Mouse (Mus musculus): Measurements from ENCODE around the gene Glipr2. TPM values are rescaled to one million over a fixed set of nuclear protein-coding genes. Genes with fewer than 3 reads are reported as not detected.

Gene Glipr2
- polyA plus RNA-seq (2016; fragmentation: Nextera tagmentation; extraction: Ambion mirVana), result 52.7 and 52.8 TPM in 2 replicates

DNA sequence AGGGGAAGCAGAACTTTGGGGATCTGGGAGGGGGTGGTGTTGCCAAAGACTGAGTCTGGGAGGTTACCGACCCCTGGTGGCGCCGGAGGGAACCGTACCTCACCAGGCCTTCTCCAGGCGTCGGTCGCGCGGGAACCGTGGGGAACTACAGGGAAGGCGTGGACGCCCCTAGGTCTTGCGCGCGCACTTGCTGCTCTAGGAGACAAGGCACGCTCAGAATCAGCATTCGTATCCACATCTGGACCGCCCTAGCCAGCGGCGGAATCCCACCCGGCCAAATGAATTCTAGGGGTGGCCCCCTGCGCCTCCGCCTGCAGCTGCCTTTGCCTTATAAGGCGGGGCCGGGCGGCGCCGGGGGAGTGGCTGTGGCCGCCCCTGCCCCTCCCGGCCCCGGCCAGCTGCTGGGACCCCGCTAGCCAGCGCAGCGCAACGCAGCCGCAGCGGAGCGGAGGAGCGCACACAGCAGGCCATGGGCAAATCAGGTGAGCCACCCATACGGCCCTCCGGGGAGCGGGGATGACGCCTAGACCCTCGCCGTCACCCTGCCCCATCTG lies at the start of gene Glipr2:
Gene Glipr2 (plus strand): TSS at position 110 of the 554 bp plus-strand sequence.
- H3K36me3 ChIP-seq (replicated peaks), result no peaks in the 10 kb centered on the region
- H3K4me1 ChIP-seq, result peaks cover 32% of the 10 kb centered on the region
- no peaks in the 10 kb centered on the region for H3K9me3 ChIP-seq
- peak within 1 kb of the TSS; percentile 90 for H3K27ac ChIP-seq
- peak; percentile 89 for DNase-seq (ENCODE audit: extremely low spot score, low spot score)
- H3K4me3 ChIP-seq, result peak within 1 kb of the TSS; percentile 83
- WGBS, result under 1% methylated on average over 45 of the region's 45 CpGs
- H3K27me3 ChIP-seq (ENCODE audit: poor library complexity, severe bottlenecking), result peaks cover 59% of the 10 kb centered on the region

DNA sequence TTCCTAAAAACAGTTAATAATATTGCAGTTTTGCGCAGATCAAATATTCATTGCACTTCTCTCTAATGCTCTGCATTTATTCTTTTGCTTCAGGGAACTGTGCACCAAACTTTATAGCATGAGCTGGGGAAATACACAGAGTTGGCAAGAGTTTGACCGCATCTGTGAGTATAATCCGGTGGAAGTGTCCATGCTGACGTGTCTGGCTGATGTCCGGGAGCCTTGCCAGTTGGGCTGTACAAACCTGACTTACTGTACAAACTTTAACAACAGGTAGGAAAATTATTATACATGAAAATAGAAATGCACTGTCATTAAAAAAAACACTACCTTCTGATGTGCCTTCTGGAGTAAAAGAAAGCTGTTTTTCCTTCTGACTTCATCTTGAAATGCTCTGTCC lies 39.0 kb upstream of the Glipr2 start:
- 97% methylated on average over 5 of the region's 5 CpGs for WGBS
- H3K9me3 ChIP-seq, result no peaks in the 10 kb centered on the region
- DNase-seq (ENCODE audit: extremely low spot score, low spot score), result no peak
- H3K4me1 ChIP-seq, result no peaks in the 10 kb centered on the region
- H3K27me3 ChIP-seq (ENCODE audit: poor library complexity, severe bottlenecking), result no peaks in the 10 kb centered on the region
- no peak overlapping the region for H3K4me3 ChIP-seq
- H3K36me3 ChIP-seq (replicated peaks), result peaks cover 47% of the 10 kb centered on the region
- no peak overlapping the region for H3K27ac ChIP-seq

DNA sequence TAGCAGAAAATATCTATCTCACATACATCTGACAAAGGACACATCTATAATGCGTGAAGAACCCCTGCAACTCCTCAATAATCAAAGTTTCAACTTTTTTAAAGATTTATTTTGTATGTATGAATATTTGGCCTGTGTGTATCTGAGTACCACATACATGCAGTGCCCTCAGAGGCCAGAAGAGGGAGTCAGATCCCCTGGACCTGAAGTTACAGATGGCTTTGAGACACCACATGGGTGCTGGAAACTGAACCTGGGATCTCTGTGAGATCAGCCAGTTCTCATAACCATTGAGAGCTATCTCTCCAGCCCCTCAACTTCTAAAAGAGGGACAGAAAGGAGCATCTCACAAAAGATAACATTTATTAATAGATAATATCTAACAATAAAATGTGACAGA lies 36.6 kb upstream of the Glipr2 start:
- DNase-seq (ENCODE audit: extremely low spot score, low spot score), result no peak
- Histone ChIP-seq H3K27ac (no peak overlapping the region), H3K36me3 (replicated peaks) (peaks cover 54% of the 10 kb centered on the region), H3K4me3 (no peak overlapping the region), H3K27me3 (ENCODE audit: poor library complexity, severe bottlenecking) (no peaks in the 10 kb centered on the region), H3K9me3 (no peaks in the 10 kb centered on the region), H3K4me1 (no peaks in the 10 kb centered on the region)
- WGBS, result 97% methylated on average over 1 of the region's 1 CpGs

DNA sequence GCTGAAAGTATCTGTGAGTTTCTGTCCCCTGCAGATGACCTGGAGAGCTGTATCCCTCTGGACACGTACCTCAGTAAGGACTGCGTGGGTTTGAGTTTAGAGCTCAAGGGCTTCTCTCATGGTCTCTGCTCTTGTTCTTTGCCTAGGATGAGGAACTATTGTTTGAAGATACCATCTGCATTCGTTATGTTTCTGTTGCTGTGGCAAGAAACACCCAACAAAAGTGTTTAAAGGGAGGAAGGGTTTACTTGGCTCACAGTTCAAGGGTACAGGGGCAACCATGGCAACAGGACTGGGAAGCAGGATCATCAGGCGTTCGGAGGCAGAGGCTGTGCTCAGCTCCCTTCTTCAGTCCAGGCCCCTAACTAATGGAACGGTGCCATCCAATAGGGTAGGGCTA lies 32.1 kb upstream of the Glipr2 start:
- no peak for DNase-seq (ENCODE audit: extremely low spot score, low spot score)
- no peaks in the 10 kb centered on the region for H3K27me3 ChIP-seq (ENCODE audit: poor library complexity, severe bottlenecking)
- H3K36me3 ChIP-seq (replicated peaks), result peaks cover 73% of the 10 kb centered on the region
- 92% methylated on average over 6 of the region's 6 CpGs for WGBS
- H3K27ac ChIP-seq, result no peak overlapping the region
- H3K9me3 ChIP-seq, result peaks cover 6% of the 10 kb centered on the region; the same call in 1 of the 2 replicates
- H3K4me1 ChIP-seq, result 0 out of 2 replicates have a peak, but pooled peaks cover 3% of the 10 kb centered on the region
- H3K4me3 ChIP-seq, result no peak overlapping the region

DNA sequence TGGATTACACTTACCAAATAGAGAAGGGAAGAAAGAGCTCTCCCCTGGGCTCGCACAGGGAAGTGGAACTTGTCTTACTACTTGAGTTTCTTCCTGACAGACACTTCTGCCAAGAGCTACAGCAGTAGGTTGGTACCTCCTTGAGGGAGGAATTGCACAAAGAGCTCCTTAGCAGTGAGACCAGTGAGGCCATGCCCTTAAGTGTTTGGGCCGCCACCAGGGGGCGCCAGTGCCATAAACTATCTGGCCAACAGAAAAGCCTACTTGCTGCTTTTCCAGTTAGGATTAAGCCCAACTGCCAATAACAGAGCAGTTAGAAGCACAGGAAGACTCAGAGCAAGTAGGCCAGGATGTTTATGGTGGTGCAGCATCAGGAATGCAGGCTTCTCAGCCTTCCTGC lies 31.4 kb upstream of the Glipr2 start:
- DNase-seq (ENCODE audit: extremely low spot score, low spot score), result peak; percentile 87
- Histone ChIP-seq H3K4me1 (0 out of 2 replicates have a peak, but pooled peaks cover 3% of the 10 kb centered on the region), H3K4me3 (no peak overlapping the region), H3K36me3 (replicated peaks) (peaks cover 73% of the 10 kb centered on the region), H3K9me3 (peaks cover 6% of the 10 kb centered on the region; the same call in 1 of the 2 replicates), H3K27me3 (ENCODE audit: poor library complexity, severe bottlenecking) (no peaks in the 10 kb centered on the region), H3K27ac (no peak overlapping the region)
- 10% methylated on average over 3 of the region's 3 CpGs for WGBS

DNA sequence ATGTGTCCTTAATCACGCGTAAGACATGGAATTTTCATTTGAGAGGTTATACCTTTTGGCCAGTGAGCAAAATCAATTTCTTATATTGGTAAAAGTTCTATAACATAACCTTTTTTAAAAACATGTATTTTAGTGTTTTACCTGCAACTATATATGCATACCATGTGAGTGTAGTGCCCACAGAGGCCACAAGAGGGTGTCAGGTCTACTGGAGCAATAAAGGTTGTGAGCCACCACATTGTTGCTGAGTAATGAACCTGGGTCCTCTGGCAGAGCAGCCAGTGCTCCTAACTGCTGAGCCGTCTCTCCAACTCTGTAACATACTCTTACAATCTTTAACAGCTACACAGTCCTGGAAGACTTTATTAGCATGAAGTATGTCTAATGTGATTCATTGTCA lies 29.4 kb upstream of the Glipr2 start:
- Histone ChIP-seq H3K27me3 (ENCODE audit: poor library complexity, severe bottlenecking) (no peaks in the 10 kb centered on the region), H3K36me3 (replicated peaks) (peaks cover 89% of the 10 kb centered on the region), H3K9me3 (peaks cover 6% of the 10 kb centered on the region; the same call in 1 of the 2 replicates), H3K4me1 (0 out of 2 replicates have a peak, but pooled peaks cover 3% of the 10 kb centered on the region), H3K4me3 (no peak overlapping the region), H3K27ac (no peak overlapping the region)
- 91% methylated on average over 3 of the region's 3 CpGs for WGBS
- DNase-seq (ENCODE audit: extremely low spot score, low spot score), result no peak

DNA sequence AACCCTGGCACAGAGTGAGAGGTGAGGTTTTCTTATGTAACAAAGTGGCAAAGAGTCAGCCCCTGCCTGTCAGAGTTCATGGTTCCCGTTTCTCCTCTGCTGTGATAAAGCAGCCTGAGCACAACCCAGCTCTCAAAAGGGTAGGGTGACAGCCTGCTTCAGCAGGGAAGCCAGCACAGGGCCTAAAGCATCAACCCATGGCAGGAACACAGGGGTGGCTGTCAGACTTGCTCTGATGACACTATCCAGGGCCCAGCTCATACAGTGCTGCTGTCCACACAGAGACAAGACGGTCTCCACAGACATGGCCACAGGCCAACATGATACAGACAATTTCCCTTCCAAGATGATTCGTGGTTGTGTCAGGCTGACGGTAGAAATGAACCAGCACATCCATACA lies 25.3 kb upstream of the Glipr2 start:
- Histone ChIP-seq H3K27me3 (ENCODE audit: poor library complexity, severe bottlenecking) (no peaks in the 10 kb centered on the region), H3K27ac (no peak overlapping the region), H3K4me3 (no peak overlapping the region), H3K9me3 (peaks cover 6% of the 10 kb centered on the region; the same call in 1 of the 2 replicates), H3K4me1 (no peaks in the 10 kb centered on the region), H3K36me3 (replicated peaks) (peaks cover 83% of the 10 kb centered on the region)
- 91% methylated on average over 4 of the region's 4 CpGs for WGBS
- no peak for DNase-seq (ENCODE audit: extremely low spot score, low spot score)

DNA sequence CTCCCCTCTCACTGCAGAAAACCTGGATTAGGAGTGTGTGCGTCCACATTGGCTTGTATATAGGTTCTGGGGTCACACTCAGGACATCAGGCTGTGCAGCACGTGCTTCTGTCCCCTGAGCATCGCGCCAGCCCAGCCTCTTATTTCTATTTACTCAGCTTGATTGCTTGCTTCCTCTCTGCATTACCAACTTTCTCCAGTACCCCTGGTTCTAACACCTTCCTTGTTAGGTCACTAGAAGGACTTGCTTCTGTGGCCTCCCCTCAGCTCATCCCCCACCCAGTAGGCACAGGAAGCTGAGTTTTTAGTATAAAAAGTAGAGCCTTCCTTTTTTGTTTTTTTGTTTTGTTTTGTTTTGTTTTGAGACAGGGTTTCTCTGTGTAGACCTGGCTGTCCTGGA lies 21.0 kb upstream of the Glipr2 start:
- Histone ChIP-seq H3K9me3 (no peaks in the 10 kb centered on the region), H3K4me3 (no peak overlapping the region), H3K27ac (no peak overlapping the region), H3K36me3 (replicated peaks) (peaks cover 71% of the 10 kb centered on the region), H3K27me3 (ENCODE audit: poor library complexity, severe bottlenecking) (no peaks in the 10 kb centered on the region), H3K4me1 (no peaks in the 10 kb centered on the region)
- WGBS, result 88% methylated on average over 4 of the region's 4 CpGs
- no peak for DNase-seq (ENCODE audit: extremely low spot score, low spot score)

DNA sequence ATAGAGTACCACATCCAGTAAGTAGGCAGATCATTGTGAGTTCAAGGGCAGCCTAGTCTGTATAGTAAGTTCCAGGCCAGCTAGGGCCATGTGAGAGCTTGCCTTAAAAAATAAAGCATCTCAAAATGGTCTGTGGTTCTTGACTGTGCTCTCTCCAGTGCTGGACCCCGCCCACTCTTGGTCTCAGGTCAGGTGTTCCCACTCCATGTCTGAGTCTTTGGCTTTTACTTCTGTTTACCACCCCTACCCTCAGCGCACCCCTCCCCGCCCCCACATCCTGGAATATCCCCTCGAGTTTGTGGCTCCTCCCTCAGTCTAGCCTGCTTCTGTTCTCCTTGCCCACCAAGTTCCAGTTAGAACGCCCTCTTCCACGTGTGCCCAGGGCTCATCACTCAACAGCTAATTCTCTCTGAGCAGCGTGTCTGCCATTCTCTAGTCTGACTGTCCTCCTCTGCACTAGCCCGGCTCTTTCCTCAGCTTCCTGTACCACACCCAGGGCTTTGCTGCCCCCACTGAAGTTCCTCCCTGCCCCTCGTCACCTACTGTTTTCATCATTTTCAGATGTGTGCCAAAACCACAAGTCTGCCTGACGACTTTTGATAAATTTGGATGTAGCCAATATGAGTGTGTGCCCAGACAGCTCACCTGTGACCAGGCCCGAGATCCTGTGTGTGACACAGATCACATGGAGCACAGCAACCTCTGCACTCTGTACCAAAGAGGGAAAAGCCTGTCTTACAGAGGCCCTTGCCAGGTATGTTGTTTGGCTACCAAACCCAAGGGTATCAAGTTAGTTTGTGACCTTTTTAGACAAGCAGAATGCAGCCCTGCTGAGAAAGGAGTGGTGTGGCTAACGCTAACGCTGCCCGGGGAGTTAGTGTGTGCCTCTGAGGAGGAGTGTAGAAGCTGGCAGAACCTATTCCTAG lies 20.2 kb upstream of the Glipr2 start:
- WGBS, result 84% methylated on average over 14 of the region's 14 CpGs
- Histone ChIP-seq H3K9me3 (no peaks in the 10 kb centered on the region), H3K27ac (no peak overlapping the region), H3K36me3 (replicated peaks) (peaks cover 71% of the 10 kb centered on the region), H3K4me1 (peaks cover 4% of the 10 kb centered on the region), H3K4me3 (no peak overlapping the region), H3K27me3 (ENCODE audit: poor library complexity, severe bottlenecking) (no peaks in the 10 kb centered on the region)
- DNase-seq (ENCODE audit: extremely low spot score, low spot score), result no peak

DNA sequence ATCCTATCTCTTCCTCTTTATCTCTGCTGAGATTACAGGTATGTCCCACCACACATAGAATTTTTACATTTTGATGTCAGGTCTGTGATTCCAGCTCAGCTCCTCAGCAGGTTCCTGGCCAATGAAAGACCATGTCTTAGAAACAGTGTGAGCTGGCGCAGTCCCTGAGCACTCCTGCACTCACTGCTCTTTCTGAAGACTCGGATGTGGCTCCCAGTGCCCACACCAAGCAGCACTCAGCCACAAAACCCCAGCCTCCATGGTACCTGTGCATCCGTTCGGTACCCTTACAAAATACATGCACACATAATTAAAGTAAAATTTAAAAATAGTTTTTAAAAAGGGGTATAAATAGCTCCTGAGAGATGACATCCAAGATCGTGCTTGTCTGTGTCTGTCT lies 15.9 kb upstream of the Glipr2 start:
- H3K9me3 ChIP-seq, result no peaks in the 10 kb centered on the region
- DNase-seq (ENCODE audit: extremely low spot score, low spot score), result no peak
- H3K36me3 ChIP-seq (replicated peaks), result peaks cover 71% of the 10 kb centered on the region
- WGBS, result 91% methylated on average over 5 of the region's 5 CpGs
- no peak overlapping the region for H3K4me3 ChIP-seq
- no peak overlapping the region for H3K27ac ChIP-seq
- no peaks in the 10 kb centered on the region for H3K27me3 ChIP-seq (ENCODE audit: poor library complexity, severe bottlenecking)
- H3K4me1 ChIP-seq, result peaks cover 17% of the 10 kb centered on the region

DNA sequence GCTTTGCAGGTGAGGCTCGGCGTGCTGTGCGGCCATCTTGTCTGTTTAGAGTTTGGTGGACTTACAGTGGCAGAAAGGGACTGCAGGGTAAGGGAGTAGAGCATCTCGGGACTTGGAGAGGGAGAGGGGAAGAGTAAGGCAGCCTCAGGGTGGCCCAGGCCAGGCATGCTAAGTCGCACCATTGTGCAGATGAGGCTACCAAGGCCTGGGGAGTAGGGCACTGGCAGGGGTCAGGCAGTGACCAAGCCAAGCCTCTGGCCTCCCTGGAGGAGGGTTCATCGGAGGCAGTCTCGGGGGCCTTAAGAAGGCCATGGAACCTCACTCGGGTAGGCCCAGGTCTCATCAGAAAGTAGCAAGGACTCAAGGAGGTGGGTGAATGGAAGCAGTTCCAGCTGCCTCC lies 14.8 kb upstream of the Glipr2 start:
- peaks cover 67% of the 10 kb centered on the region for H3K36me3 ChIP-seq (replicated peaks)
- H3K27me3 ChIP-seq (ENCODE audit: poor library complexity, severe bottlenecking), result no peaks in the 10 kb centered on the region
- H3K9me3 ChIP-seq, result no peaks in the 10 kb centered on the region
- WGBS, result 91% methylated on average over 8 of the region's 8 CpGs
- peaks cover 17% of the 10 kb centered on the region for H3K4me1 ChIP-seq
- no peak overlapping the region for H3K27ac ChIP-seq
- no peak overlapping the region for H3K4me3 ChIP-seq
- no peak for DNase-seq (ENCODE audit: extremely low spot score, low spot score)

DNA sequence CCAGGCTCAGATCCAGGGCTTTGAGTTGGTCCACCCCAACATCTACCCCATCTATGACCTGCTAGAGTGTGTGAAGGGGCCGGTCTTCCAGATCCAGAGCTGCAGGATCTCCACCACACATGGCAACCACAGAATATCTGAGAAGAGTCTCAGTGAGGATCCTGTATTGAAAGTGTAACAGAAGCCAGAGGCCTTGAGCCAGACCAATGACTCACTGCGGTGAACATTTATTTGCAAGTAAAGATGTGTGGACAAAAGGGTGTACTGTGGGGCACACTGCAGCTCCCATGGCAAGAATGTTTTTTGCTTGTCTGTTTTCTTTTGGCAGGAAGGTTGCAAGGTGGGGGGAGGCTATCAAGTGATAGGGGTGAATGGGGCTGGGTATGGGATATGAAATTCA lies 9.6 kb upstream of the Glipr2 start:
- no peaks in the 10 kb centered on the region for H3K27me3 ChIP-seq (ENCODE audit: poor library complexity, severe bottlenecking)
- peaks cover 27% of the 10 kb centered on the region for H3K36me3 ChIP-seq (replicated peaks)
- peaks cover 7% of the 10 kb centered on the region for H3K4me1 ChIP-seq
- WGBS, result 94% methylated on average over 2 of the region's 2 CpGs
- no peak overlapping the region for H3K4me3 ChIP-seq
- DNase-seq (ENCODE audit: extremely low spot score, low spot score), result no peak
- H3K9me3 ChIP-seq, result no peaks in the 10 kb centered on the region
- H3K27ac ChIP-seq, result no peak overlapping the region

DNA sequence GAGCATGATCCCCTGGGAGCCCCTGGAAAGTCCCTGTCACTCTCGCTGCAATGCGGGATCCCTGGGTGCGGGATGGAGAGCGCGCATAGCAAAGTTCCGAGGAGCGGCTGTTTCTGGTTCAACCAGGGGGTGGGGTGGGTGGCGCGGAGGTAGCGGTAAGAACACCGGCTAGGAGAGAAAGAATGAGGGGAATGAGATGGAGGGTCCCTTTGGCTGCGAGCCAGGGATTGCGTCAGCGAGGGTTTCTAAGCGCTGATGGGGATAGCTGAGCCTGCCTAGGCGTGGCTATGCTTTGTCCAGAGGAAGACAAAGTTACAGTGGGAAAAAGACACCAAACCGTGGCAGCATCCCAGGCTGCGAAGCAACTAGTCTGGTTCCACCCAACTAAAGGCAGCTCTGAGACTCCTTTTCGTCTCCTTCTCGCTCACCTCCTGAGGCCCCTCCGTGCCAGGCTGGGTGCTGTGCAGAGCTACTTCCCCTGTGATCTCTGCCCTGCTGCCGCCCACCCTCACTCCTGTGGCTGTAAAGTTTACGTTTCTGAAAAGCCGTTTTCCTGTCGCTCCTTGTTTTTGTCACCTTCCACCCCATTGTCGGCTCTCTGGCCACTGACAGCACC lies 753 bp downstream of the Glipr2 start:
- no peaks in the 10 kb centered on the region for H3K36me3 ChIP-seq (replicated peaks)
- peak overlapping the region; percentile 90 for H3K27ac ChIP-seq
- peaks cover 61% of the 10 kb centered on the region for H3K27me3 ChIP-seq (ENCODE audit: poor library complexity, severe bottlenecking)
- H3K4me1 ChIP-seq, result peaks cover 32% of the 10 kb centered on the region
- peak; percentile 74 for DNase-seq (ENCODE audit: extremely low spot score, low spot score)
- H3K4me3 ChIP-seq, result peak overlapping the region; percentile 83
- under 1% methylated on average over 26 of the region's 26 CpGs for WGBS
- no peaks in the 10 kb centered on the region for H3K9me3 ChIP-seq
